Mouse (Mus musculus) kidney, adult 2 months (tissue): ENCODE results near the gene Xylt2.
"Not testable (repeated sequence)": the region's sequence is repeated elsewhere in the genome, so short reads cannot be mapped to it uniquely, and the experiment has no call there.

Experiments
- CTCF ChIP-seq: fragments of 200-500 bp; conservative IDR thresholded peaks from 2 replicates; pipeline ENCODE4 v1.5.1; 2011; ENCODE audit warnings: low read depth, mild to moderate bottlenecking, control low read depth, low read length, moderate library complexity, mixed read lengths; ENCODE audit not compliant: insufficient read depth, insufficient read length
- POLR2A ChIP-seq: fragments of 200-500 bp; IDR thresholded peaks from one replicate; pipeline ENCODE4 v1.6.1; 2011; ENCODE audit warnings: low read depth, low read length, control low read depth

DNA sequence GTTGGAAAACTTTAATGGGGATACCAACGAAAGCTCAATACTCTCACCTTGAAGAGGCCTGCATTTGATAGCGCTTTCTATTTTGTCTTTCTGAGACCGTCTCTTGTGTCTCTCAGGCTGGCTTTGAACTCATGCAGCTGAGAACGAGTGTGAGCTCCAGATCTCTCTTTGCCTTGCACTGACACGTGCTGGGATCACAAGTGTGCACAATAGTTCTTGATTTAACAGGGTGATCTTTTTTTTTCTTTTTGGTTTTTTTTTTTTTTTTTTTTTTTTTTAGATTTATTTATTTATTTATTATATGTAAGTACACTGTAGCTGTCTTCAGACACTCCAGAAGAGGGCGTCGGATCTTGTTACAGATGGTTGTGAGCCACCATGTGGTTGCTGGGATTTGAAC is 26.1 kb downstream of the Xylt2 start:
- TF ChIP-seq POLR2A, CTCF: not testable (repeated sequence)
